Mouse (Mus musculus): Measurements from ENCODE around the gene Creb3l2.

Creb3l2 gene

GRCm38 (mm10) chr6:37322088-37322487 lies 119.9 kb downstream of the Creb3l2 start:
- DNase-seq: no peak

- no peak for DNase-seq
Observed at GRCm38 (mm10) chr6:37317904-37318303, 124.0 kb downstream of the Creb3l2 start.

GRCm38 (mm10) chr6:37315440-37315839 lies 126.5 kb downstream of the Creb3l2 start:
- DNase-seq: no peak

GRCm38 (mm10) chr6:37310601-37311000 lies 131.3 kb downstream of the Creb3l2 start:
- no peak for DNase-seq

GRCm38 (mm10) chr6:37306616-37307015 lies 135.3 kb downstream of the Creb3l2 start:
- DNase-seq: no peak

- DNase-seq: no peak
Observed at GRCm38 (mm10) chr6:37300492-37300891, 141.5 kb downstream of the Creb3l2 start.

GRCm38 (mm10) chr6:37299562-37300390 lies 142.2 kb downstream of the Creb3l2 start, which contains the start of gene Dgki:
Dgki (minus strand) TSS chr6:37300184.
- no peak for DNase-seq

- no peak for DNase-seq
Observed at GRCm38 (mm10) chr6:37298982-37299381, 143.0 kb downstream of the Creb3l2 start.

GRCm38 (mm10) chr6:37297744-37298482 lies 144.0 kb downstream of the Creb3l2 start:
- no peak for DNase-seq

GRCm38 (mm10) chr6:37292068-37292467 lies 149.9 kb downstream of the Creb3l2 start:
- DNase-seq: no peak

GRCm38 (mm10) chr6:37291171-37291570 lies 150.8 kb downstream of the Creb3l2 start:
- no peak for DNase-seq

GRCm38 (mm10) chr6:37290691-37291090 lies 151.3 kb downstream of the Creb3l2 start:
- DNase-seq: no peak

- DNase-seq: no peak
Observed at GRCm38 (mm10) chr6:37286134-37286533, 155.8 kb downstream of the Creb3l2 start.

- no peak for DNase-seq
Observed at GRCm38 (mm10) chr6:37284879-37285278, 157.1 kb downstream of the Creb3l2 start.

GRCm38 (mm10) chr6:37283336-37283735 lies 158.6 kb downstream of the Creb3l2 start:
- DNase-seq: no peak

GRCm38 (mm10) chr6:37282659-37283058 lies 159.3 kb downstream of the Creb3l2 start:
- no peak for DNase-seq

All from thymus, adult 18-20 months (tissue).